30 mouse cellular contexts compared by ENCODE assay signal in the genomic region with DNA sequence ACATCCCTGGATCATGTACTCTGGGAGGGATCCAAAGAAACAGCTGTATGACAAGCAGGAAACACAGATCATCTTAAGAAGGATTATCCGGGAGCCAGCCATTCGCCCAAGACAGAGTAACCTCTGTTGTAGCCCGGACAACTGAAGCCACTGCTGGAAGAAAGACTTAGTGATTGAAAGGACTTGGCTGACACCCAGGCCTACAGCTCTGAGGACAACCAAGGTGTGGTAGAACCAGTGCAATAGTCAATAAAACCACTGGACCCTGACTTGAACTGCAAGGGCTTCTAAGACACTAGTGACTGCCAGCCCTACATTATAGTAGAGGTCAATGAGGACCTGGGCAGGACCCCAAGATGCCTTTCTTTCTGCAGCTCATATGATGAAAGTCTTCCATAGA.
DNase-seq lines count a peak whose midpoint lies in the region; ATAC-seq lines count a peak whose summit lies in the region.
"Had no signal": no experiment of that assay in that cellular context is flagged by ENCODE, and none has a peak within 500 bp of the region (broad histone marks: within the 10 kb centered on the region; RNA-seq: fewer than 3 reads in every experiment).

No protein-coding gene starts in this region.

- no peaks in the 10 kb centered on the region for H3K36me3 ChIP-seq in kidney, embryonic 14.5 days (ENCODE audit: control insufficient read depth, insufficient read depth, low read length)
- H3K36me3 ChIP-seq in lung, embryonic 16.5 days (ENCODE audit: control insufficient read depth, insufficient read depth, low read length), result no peaks in the 10 kb centered on the region
- H3K36me3 ChIP-seq: G1E; heart, embryonic 10.5 days; heart, embryonic 15.5 days; hindbrain, embryonic 12.5 days; intestine, embryonic 15.5 days; limb, embryonic 13.5 days; liver, embryonic 12.5 days; midbrain, embryonic 15.5 days; neural tube, embryonic 15.5 days; stomach, embryonic 15.5 days had no signal

- WGBS in kidney, embryonic 14.5 days, result 72% methylated on average over 3 of the region's 3 CpGs
- WGBS in lung, embryonic 16.5 days, result 45% methylated on average over 3 of the region's 3 CpGs

- ATAC-seq in kidney, embryonic 14.5 days (ENCODE audit: low FRiP score, low TSS enrichment), result no peak
- 0 out of 2 replicates have a peak, but pooled peaks have one; percentile 12 for ATAC-seq in lung, embryonic 16.5 days (ENCODE audit: low read depth)
- ATAC-seq: forebrain, embryonic 13.5 days; hindbrain, postnatal 0 days; intestine, embryonic 15.5 days; liver, embryonic 12.5 days had no signal

- H3K27ac ChIP-seq in kidney, embryonic 14.5 days (ENCODE audit: low read depth, low read length), result no peak overlapping the region
- no peak overlapping the region for H3K27ac ChIP-seq in lung, embryonic 16.5 days (ENCODE audit: low read length)
- H3K27ac ChIP-seq: forebrain, embryonic 13.5 days; heart, embryonic 10.5 days; heart, embryonic 15.5 days; hindbrain, postnatal 0 days; intestine, embryonic 15.5 days; liver, embryonic 12.5 days; macrophage; midbrain, embryonic 15.5 days; neural tube, embryonic 15.5 days; stomach, embryonic 15.5 days had no signal

- H3K4me2 ChIP-seq in kidney, embryonic 14.5 days (replicated peaks; ENCODE audit: low read depth, low read length), result no peak overlapping the region
- H3K4me2 ChIP-seq in lung, embryonic 16.5 days (ENCODE audit: low read depth, low read length), result no peak overlapping the region
- H3K4me2 ChIP-seq: forebrain, embryonic 13.5 days; heart, embryonic 15.5 days; hindbrain, embryonic 12.5 days; intestine, embryonic 15.5 days; liver, embryonic 12.5 days; midbrain, embryonic 15.5 days; neural tube, embryonic 15.5 days; stomach, embryonic 15.5 days had no signal

- H3K9ac ChIP-seq in kidney, embryonic 14.5 days (ENCODE audit: low read depth, low read length), result no peak overlapping the region
- no peak overlapping the region for H3K9ac ChIP-seq in lung, embryonic 16.5 days (ENCODE audit: low read length)
- H3K9ac ChIP-seq: forebrain, embryonic 13.5 days; heart, embryonic 15.5 days; hindbrain, embryonic 12.5 days; intestine, embryonic 15.5 days; limb, embryonic 13.5 days; liver, embryonic 12.5 days; midbrain, embryonic 15.5 days; neural tube, embryonic 15.5 days; stomach, embryonic 15.5 days had no signal

- no peaks in the 10 kb centered on the region for H3K9me3 ChIP-seq in kidney, embryonic 14.5 days (ENCODE audit: control insufficient read depth, low read length)
- H3K9me3 ChIP-seq in lung, embryonic 16.5 days (ENCODE audit: control insufficient read depth, low read length), result no peaks in the 10 kb centered on the region
- H3K9me3 ChIP-seq: forebrain, embryonic 13.5 days; heart, embryonic 10.5 days; heart, embryonic 15.5 days; hindbrain, embryonic 12.5 days; intestine, embryonic 15.5 days; limb, embryonic 13.5 days; liver, embryonic 12.5 days; midbrain, embryonic 15.5 days; neural tube, embryonic 15.5 days; stomach, embryonic 15.5 days had no signal

- H3K4me3 ChIP-seq in kidney, embryonic 14.5 days (ENCODE audit: low read length), result no peak overlapping the region
- H3K4me3 ChIP-seq in lung, embryonic 16.5 days (ENCODE audit: low read length), result no peak overlapping the region
- H3K4me3 ChIP-seq: forebrain, embryonic 13.5 days; heart, embryonic 10.5 days; heart, embryonic 15.5 days; hindbrain, embryonic 12.5 days; intestine, embryonic 15.5 days; limb, embryonic 13.5 days; liver, embryonic 12.5 days; midbrain, embryonic 15.5 days; neural tube, embryonic 15.5 days; stomach, embryonic 15.5 days had no signal

- no peaks in the 10 kb centered on the region for H3K27me3 ChIP-seq in kidney, embryonic 14.5 days (ENCODE audit: control insufficient read depth, insufficient read depth, low read length)
- H3K27me3 ChIP-seq in lung, embryonic 16.5 days (ENCODE audit: control insufficient read depth, insufficient read depth, low read depth, low read length), result no peaks in the 10 kb centered on the region
- H3K27me3 ChIP-seq: forebrain, embryonic 13.5 days; heart, embryonic 15.5 days; hindbrain, embryonic 12.5 days; intestine, embryonic 15.5 days; limb, embryonic 13.5 days; liver, embryonic 12.5 days; midbrain, embryonic 15.5 days; neural tube, embryonic 15.5 days; stomach, embryonic 15.5 days had no signal

- intact Hi-C loops in heart, postnatal 36 days (cut with DNase I), result no loop called here

- no peaks in the 10 kb centered on the region for H3K4me1 ChIP-seq in kidney, embryonic 14.5 days (ENCODE audit: control insufficient read depth, insufficient read depth, low read length)
- 0 out of 2 replicates have a peak, but pooled peaks cover 3% of the 10 kb centered on the region for H3K4me1 ChIP-seq in lung, embryonic 16.5 days (replicated peaks; ENCODE audit: control insufficient read depth, insufficient read depth, low read length)
- H3K4me1 ChIP-seq: heart, embryonic 10.5 days; heart, embryonic 15.5 days; intestine, embryonic 15.5 days; liver, embryonic 12.5 days; midbrain, embryonic 15.5 days; neural tube, embryonic 15.5 days; stomach, embryonic 15.5 days had no signal

- DNase-seq in kidney, adult 18-20 months, result peak; percentile 13
- DNase-seq in lung, postnatal 14 days, result no peak
- peak; percentile 36 to 57 for DNase-seq in kidney, postnatal 25 days
- DNase-seq in heart, postnatal 36 days, result no peak
- DNase-seq in frontal cortex, postnatal 25 days (ENCODE audit: low spot score in 2 of 2), result no peak
- DNase-seq: adrenal gland, adult 8-10 months; cerebellum, adult 2 months; cerebellum, postnatal 14 days; gastrocnemius, postnatal 25 days; heart, adult 11 months; layer of hippocampus, adult 9-11 months; lung, adult 18-20 months; retina, postnatal 1 day; right cerebral cortex, postnatal 14 days; thymus, postnatal 25 days had no signal

Comparison
In these comparisons a context has a peak if more than half of its experiments do, and no peak if none do; other contexts are left out.
1. DNase-seq: peak in kidney, adult 18-20 months (single experiment) and kidney, postnatal 25 days (2 of 2); none in lung, postnatal 14 days (single experiment), heart, postnatal 36 days (0 of 2) and frontal cortex, postnatal 25 days (0 of 2).